Mouse (Mus musculus) layer of hippocampus, postnatal 25 days (tissue): ENCODE measurements at regions not wholly inside any gene's neighbourhood (a gene's known extent, or its start where the extent isn't known, plus 50 kb on each side); places are given as distances from the start of the nearest gene placed in this dataset.

Source experiments
- DNase-seq, 2 experiments: peaks; one replicate each; pipeline ENCODE4 v3.0.0; 2022; ENCODE audit warnings: mixed read lengths in 2 of 2, low spot score in 1 of 2; ENCODE audit errors: extremely low spot score in 1 of 2

DNA sequence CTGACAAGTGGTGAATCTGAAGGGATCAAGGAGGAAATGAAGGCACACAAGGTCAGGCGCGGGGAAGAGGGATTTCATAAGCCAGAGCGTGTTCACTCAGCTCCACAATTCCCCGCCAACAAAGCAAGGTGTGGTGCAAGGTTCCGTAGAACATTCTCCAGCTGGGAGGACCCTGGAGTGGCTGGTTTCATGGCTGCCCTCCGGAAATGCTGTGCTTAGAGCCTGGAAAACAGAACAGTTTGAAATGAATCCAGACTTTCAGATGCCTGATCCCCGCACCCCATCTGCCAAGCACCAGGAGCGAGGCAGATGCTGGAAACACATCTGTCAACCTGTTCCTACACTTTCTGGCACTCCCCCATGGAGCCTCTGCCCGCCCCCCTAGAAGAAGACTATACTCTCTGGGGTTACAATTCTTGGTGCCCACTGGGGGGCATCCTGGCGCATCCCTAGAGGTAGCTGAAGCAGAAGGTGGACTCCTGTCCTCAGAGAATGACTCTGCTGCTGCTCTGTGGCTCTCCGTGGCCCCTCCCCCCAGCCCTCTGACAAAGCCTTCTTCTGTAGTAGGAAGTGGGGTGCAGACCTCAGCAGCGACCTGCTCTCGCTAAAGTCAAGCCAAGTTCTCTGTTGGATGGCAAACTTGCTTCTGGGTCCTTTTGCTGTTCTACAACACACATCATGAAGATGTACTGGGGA is 54.5 kb upstream of the Mafb start:
- peak in 1 of 2 experiments; percentile 15 for DNase-seq

DNA sequence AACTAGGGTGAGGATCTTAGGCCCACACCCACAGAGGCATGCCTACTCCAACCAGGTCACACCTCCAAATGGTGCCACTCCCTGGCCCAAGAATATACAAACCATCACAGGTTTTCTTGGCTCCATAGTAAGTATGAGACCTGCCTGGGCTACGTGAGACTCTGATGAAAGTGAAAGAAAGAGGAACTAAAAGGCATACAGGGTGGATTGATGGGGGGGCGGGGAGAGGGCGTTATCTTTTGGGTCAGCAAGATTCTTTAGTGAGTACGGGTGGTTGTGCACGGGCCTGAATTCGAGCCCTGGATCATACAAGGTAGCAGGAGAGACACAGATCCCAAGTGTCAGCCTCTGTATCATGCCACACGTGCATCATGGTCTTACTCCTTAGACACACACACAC is 57.6 kb upstream of the Mafb start:
- DNase-seq: no peak

DNA sequence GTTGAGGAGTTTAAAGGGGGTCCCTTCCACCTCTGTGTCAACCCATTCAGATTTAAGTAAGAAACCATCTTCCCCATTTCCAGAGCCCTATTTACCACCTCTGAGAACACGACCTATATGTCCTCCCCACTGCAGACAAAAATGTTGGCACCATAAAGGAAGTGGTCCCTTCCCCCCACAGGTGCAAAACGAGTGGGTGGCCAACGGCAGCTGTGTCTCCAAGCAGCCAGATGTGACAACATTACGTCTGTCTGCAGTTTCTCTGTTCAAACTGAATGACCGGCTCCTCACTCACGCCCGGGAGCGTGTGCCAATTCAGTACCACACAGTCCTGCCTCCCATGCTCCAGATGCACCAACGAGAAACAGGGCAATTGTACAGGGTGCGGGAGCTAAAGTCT is 60.6 kb upstream of the Mafb start:
- no peak for DNase-seq

DNA sequence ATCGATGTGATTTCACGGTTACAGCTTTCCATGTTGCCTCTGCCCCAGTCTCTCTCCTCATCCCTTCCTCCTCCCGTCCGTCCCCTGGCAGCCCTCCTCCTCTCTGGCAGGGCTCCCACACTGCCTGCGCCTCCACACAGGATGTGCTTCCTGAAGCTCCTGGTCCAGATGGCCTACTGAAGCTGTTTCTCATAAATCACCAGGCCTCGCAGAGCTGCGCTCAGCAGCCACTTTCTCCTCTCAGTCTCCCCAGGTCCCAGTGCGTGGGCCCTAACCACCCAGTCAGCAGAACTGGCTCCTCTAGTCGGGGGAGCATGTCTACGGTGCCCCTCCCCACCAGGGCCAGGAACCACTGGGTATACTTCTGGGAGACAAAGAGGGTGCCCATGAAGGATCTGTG is 66.4 kb upstream of the Mafb start:
- DNase-seq: peak; percentile 63 to 65

DNA sequence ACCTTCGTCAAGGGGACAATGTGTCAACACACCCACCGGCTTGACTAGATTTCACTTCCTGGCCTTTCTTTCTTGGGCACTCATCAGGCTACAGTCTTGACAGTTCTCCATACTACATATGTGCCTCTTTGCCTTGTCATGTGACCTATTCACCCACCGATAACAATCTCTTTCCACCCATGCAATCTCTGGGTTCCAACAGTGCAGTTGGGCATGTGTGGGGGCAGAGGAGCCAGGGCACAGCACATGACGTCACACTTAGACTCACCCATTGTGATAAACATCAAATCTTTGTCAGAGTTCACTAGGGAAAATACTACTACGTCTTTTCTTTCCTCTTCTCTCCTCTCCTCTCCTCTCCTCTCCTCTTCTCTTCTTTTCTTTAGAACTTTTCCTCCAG is 67.8 kb upstream of the Mafb start:
- DNase-seq: no peak

DNA sequence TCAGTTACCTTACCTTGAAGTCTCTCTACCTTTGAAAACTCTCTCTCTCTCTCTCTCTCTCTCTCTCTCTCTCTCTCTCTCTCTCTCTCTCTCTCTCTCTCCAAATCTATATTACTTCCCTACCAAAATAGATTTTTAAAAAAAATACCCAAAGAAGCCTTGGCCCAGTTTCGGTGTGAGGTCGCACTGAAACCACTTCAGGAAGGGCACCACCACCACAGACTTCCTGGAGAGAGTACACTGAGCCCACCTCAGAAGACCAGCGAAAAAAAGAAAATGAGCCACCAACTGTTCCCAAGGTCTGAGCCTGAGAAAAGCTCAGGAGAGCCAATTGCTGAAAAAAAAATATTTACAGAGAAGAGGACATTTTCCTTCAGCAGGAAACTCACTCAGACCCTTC is 68.8 kb upstream of the Mafb start:
- DNase-seq: no peak

DNA sequence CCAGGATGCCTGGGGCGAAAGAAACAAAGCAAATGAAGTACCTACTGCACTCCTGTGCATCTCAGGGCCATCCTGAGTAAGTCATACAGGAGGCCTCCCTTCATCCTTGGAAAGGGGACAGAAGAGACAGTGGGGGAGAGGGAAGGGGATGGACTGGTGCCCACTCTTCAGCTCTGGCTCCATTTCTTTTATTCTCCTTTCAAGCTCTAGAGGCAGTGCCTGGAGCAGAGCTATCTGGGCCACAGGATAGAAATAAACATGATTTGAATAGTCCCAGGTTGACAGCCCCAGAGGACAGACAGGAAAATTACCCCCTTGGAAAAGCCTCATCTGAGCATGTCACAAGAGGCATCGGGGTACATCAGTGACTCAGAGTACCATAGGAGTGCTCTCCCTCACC is 72.2 kb upstream of the Mafb start:
- no peak for DNase-seq

DNA sequence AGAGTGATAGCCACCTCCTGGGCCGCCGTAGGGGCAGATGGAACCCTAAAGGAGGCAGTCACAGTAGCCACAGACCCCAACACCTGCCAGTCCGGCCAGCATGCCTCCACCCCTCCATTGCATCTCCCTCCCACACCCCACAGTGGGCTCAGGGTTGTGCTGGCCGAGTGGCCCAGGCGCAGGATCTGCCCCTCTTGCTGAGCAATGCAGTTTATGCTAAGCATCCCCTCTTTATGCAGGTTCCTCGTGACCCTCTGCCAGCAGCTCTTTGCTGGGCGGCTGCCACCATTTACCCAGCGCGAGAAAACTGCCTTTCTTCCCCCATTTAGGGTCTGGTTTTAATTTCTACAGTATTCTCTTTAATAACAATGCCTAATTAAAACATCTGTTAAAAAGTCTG is 73.4 kb upstream of the Mafb start:
- no peak for DNase-seq

DNA sequence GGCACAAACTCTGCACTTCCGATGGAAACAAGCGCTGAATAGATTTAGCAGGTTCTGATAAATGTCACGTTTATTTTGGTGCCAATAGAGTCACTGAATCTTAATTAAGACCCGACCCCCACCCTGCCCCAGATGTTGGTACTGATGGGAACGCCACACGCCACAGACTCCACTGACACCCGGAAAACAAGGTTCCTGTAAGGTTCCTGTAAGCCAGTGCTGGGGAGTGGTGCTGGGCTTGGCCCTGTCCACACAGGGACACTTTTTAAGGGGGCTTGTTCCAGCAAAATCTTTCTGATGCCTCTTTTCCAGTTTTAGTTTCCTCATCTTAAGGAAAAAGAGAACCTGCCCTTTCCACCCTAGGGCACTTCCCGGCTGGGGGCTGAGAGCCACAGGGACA is 84.2 kb upstream of the Mafb start:
- DNase-seq: no peak

DNA sequence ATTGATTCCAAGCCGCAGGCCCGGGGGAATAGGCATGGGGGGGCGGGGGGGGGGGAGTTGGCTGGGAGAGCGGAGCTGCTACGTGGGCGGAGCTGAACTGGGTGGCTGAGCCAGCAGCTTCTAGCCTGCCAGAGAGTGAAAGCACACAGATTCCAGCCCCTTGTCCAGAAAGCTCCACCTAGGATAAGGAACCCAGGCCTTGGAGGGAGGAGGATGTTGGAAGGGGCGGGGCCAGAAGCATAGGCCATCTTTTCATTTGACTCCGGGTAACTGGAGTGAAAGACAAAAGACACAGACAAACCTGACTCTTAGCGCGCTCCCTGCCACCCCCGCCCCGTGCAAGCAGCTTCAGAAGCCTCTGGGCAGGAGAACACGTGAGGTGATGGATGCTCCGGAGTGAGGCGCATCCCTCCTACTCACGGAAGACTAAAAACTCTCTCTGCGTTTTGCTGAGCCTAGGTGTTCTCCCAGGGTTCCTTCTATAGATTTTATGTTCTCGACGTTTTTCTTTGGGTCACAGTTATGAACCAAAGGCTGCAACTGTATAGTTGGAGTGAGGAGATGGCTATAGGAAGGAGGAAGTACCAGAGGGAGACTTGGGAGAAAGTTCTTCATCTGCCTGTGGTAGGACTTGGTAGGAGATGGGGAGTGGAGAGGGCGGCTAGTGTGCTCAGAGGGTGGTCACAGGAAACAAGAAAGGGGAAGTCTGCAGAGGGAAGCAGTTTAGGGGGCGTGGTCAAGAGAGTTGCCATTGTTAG is 84.8 kb upstream of the Mafb start:
- peak; percentile 28 to 29 for DNase-seq

DNA sequence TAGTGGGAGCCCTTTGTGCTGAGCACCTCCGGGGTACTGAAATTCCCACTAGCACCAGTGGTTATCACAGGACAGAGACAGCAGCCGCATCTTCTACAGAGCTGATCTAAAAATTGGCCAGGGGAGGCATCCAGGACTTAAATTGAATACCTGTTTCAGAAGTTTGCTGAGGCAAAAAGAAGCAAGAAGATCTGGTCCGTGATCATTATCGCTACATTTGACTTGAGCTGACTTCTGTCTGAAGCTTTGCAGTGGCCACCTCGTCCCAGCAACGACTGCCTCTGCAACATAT is 85.3 kb upstream of the Mafb start:
- DNase-seq: no peak

DNA sequence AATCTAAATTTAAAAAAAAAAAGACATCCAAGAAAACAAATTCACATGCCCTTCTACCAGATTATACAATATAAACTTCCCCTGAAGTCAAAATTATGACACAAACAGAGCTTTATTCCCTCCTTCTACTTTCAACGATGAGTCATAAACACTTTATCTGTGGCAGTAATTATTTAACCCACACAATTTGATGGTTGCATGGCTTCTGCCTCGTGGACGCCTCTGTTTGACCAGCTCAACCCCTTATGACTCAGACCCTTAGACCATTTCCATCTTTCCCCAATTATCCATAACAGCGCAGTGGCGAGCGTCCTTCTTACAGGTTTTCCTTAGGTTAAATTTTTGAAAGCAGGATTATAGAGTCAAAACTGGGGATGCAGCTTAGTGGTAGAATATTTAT is 85.9 kb upstream of the Mafb start:
- DNase-seq: no peak

DNA sequence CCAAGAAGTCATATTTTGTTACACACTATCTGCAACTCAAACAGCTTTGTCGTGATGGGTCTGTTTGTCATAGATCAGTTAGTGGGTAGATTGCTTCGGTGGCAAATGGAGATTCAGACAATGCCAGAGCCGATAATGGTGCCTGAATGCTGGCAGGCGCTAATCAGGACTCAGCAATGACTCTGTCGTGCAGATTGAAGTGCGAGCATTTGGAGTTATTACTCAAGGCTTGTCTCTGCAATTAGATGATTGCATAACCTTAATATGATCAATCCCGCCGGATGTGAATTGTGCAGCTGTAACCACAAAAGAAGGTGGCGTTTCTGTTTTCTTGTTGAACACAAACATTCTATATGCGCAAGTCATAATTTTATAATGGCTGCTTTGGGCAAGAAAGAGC is 88.8 kb upstream of the Mafb start:
- no peak for DNase-seq

DNA sequence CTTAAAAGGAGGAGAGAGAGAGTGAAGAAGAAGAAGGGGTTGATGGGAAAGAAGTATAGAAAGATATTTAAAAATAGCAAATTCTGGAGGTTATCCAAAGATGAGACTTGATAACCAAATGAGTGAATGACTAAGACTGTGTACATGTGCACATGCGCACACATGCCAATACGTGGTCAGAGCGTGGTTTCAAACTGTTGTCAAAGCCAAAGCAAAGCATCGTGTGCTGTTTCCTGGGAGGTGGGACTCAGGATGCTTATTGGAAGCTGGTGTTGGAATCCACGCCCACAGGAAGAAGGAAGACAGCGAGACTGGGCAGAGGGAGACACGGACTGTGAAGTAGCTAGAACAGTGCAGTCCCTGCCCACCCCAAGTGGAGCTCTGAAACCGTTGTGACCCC is 89.8 kb upstream of the Mafb start:
- no peak for DNase-seq

DNA sequence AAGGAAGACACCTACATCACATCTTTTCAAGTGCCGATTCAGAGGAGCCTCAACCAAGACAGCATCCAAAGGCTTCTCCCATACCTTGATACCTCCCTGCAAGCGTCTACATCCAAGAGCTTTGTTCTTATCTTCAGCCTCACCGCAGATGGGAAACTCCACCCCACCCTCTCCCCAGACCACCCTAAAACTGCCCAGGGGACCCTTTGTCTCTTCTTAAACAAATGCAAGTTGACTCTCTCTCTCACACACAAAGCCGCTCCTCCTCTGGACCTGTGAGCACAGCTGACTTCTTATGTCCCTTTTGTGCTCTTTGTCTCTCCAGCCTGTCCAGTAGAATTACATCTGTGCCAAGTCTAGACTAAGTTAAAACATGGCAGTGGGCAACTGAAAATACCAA is 104.7 kb upstream of the Mafb start:
- DNase-seq: no peak

DNA sequence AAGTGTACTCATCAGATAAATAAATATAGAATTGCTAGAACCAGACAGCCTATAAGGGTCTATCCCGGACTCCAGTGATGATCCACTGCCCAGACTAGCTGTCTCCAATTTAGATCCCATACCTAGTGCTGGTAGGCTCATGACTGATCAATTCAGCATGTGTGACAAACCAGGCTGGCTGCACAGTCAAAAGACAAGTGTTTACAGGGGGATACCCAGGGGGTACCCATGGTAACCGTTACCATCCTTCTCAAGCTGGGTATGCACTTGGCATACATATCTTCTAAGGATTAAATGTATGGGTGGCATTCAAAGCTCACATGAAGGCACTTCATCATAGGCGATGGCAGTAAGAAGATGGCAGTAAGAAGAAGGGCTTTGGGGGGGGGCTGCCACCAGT is 109.3 kb upstream of the Mafb start:
- DNase-seq: no peak

DNA sequence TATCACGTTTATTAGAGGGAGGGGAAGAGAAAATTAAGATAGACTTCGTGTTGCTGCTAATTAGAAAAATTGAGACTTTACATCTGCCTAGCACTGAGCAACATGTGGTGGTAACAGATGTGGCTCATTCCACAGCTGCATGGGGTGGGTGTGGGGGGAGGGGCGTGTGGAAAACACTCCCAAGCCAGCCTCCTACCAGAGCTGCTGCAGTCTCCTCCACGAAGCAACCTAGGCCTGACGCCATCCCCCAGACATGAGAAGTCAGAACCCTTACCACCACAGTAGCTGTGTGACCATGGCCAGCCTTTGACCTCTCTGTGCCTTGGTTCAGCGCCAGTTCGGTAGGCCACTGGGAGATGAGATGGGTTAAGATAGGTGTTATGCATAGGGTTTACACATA is 112.4 kb upstream of the Mafb start:
- no peak for DNase-seq

DNA sequence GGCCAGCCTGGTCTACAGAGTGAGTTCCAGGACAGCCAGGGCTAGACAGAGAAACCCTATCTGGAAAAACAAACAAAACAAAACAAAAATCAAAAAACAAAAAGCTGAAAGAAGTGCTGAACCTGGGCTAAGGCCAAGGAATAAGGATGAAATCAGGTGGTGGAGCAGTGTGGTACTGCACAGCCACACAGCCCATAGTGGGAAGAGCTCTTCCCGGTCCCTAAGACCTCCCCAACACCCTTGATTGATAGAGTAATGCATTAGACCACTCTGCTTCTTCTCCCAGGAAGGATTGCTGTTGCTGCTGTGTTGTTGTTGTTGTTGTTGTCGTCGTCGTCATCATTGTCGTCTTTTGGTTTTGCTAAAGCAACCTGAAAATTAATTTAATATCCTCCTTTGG is 118.2 kb upstream of the Mafb start:
- DNase-seq: no peak

DNA sequence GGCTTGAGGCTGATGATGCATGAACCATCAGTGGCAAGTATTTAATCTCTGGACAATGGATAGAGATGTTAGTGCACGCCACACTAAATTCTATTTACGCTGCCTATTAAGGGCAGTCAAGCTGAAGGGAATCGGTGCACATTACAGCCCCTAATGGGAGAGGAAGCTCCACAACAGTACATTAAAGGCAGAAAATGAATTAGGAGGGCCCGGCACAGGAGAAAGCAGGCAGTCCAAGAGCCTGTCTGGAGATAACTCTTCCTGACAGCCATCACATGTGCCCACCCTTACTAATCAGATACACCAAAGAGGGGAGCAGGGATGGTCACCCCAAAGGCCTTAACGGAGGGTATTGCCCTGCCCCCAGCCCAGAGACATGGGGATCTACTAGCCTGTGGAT is 118.7 kb upstream of the Mafb start:
- DNase-seq: no peak

DNA sequence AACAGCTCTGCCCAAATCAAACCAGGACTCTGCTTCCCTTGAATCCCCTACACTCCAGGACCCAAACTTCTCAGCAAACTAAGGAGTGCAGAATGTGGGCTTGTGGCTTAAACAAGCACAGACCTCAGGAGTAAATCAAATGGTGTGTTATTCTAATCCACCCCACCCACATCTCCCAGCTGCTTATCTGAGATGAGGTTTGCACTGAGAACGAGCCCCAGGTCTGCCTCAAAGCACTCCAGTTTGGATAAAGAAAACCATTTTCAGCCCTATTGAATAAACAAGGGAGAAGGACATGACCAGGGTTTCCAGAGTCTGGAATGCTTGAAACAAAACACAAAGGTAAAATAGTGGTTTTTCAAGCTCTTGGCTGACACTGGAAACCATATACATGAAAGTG is 132.9 kb upstream of the Mafb start:
- DNase-seq: no peak

DNA sequence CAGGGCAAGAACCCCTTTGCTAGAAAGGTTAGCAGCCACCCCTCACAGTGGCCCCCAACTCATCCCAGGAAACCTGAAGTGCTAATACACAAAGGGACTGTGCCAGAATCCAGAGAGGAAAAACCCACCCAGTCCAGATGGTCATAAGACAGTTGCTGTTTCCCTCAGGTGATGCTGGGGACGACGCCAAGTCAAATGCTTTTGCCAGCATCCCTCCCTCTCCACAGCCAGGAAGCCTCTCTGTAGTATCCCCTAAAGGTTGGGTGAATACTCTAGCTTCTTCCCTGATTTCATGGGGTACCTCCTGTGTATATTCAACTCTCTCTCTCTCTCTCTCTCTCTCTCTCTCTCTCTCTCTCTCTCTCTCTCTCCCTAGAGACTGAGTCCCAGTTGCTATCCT is 136.0 kb upstream of the Mafb start:
- DNase-seq: no peak

DNA sequence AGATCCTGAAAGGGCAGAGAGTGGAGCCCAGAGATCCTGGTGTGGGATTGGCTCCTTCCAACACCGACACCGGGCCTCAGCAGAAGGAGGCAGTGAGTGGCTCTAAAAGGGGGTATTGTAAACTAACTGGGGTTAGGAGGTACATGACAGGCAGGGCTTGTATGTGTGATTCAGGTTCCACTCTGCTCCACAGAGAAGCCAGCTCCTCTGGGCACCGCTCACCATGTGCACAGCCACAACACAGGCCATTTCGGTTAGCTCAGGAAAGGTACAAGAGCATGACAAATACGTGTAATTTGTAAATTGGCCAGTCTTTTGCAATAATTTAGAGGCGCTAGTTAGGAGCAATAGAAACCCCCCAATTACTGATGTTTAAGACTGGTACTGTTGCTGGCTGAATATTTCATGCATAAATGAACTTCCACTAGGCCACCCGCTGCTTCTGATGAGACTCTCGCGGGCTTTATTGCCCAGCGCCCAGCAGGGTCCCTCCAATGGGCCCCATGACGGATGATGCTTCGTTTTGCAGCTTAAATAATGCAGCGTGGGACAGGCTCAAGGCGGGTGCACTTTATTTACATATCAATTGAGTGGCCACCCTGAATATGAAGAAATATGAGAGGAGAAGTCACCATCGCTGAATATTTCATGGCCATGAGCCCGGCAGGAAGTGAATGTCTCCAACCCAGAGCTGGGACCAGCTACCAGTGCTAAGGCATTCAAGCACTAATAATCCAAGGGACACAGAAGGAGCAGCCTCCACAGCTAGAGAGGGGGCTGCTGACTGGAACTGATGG is 136.9 kb upstream of the Mafb start:
- DNase-seq: no peak
